Mouse (Mus musculus): ENCODE data around the gene St8sia2. TPM values are rescaled to one million over a fixed set of nuclear protein-coding genes. Genes with fewer than 3 reads are reported as not detected.

The St8sia2 gene
- 0.05 and 0.06 TPM in 2 replicates for polyA plus RNA-seq (2012; rRNA removed)

GRCm38 (mm10) chr7:74013601-74014175 lies at the start of gene St8sia2:
TSS of gene St8sia2 (minus strand) at chr7:74013690.

Data from liver, embryonic 14 days (tissue).